Mouse (Mus musculus) embryonic fibroblast, embryonic 13.5 days (primary cell): ENCODE measurements around the gene Fam166a.

Source experiments
- CTCF ChIP-seq: IDR thresholded peaks from 2 replicates; pipeline ENCODE4 v1.5.1; 2011; ENCODE audit warnings: mild to moderate bottlenecking, control low read depth, low read length, moderate library complexity, borderline replicate concordance; ENCODE audit not compliant: insufficient read depth
- POLR2A ChIP-seq: IDR thresholded peaks from 2 replicates; pipeline ENCODE4 v1.6.1; 2011; ENCODE audit warnings: low read depth, mild to moderate bottlenecking, control low read depth, low read length, moderate library complexity

GRCm38 (mm10) chr2:25231038-25231437, 12.5 kb downstream of the Fam166a start:
- TF ChIP-seq POLR2A (no peak), CTCF (no peak)
